Mouse (Mus musculus): ENCODE results near the gene Lamtor4.

DNA sequence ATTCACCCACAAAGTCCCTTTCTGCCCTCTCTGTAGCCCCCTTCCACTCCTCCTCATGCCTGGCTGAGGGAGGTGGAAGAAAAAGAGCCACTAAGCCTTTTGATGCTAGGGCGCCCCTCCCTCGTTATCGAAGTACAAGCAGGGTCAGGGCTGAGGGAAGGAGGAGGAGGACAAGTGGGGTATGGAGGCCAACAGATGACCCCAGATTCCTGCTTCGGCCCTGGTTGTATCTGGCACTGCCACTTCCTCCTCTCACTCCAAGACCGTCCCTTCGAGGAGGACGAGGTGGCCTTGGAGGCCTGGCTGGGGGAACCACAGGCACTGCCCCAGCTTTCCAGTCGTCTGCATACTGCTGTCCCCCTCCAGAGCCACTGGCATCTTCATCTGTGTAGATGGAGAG, 18.9 kb downstream of the Lamtor4 start:
- TF ChIP-seq GATA1 (IDR thresholded peaks at IDR 0.05; ENCODE audit: borderline replicate concordance, low read length) (no peak), FLI1 (IDR thresholded peaks at IDR 0.05; ENCODE audit: low read length) (no peak)

Measured in megakaryocyte, embryonic 14.5 days (primary cell).